In the genomic region with DNA sequence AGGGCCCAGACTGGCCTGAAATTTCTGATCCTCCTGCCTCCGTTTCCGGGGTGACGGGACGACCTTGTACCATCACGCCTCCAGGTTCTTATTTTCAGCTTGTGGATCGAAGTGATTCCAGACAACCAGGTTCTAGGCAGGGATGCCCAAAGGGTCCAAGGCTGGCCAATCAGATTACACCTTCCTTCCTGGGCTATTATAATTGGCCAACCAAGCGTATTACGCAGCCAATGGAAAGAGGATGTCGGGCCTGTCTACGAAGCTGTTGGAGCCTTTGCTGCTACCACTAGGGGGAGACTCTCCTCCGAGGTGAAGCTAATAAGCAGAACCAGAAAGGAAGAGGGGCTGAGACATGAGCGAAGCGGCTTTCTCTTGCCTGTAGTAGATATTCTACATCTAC, we compare ENCODE assay signal across 8 mouse cellular contexts. TPM values are rescaled to one million over a fixed set of nuclear protein-coding genes. Genes with fewer than 3 reads are reported as not detected.
A peak's percentile ranks its signal among the peaks of the same experiment; 100 is the strongest.
DNase-seq lines count a peak whose midpoint lies in the region; ATAC-seq lines count a peak whose summit lies in the region.

No protein-coding gene starts in this region.

- no peaks in the 10 kb centered on the region for H3K36me3 ChIP-seq in hindbrain, embryonic 15.5 days

- ATAC-seq in hindbrain, embryonic 15.5 days (ENCODE audit: low FRiP score, low read depth), result peak; percentile 94

- H3K4me3 ChIP-seq in hindbrain, embryonic 15.5 days, result peak overlapping the region; percentile 29

- peaks cover 17% of the 10 kb centered on the region for H3K27me3 ChIP-seq in hindbrain, embryonic 15.5 days

- 4% methylated on average over 13 of the region's 13 CpGs for WGBS in hindbrain, embryonic 15.5 days

- H3K4me2 ChIP-seq in hindbrain, embryonic 15.5 days, result peak overlapping the region; percentile 54

- H3K9me3 ChIP-seq in hindbrain, embryonic 15.5 days, result no peaks in the 10 kb centered on the region

- DNase-seq in ZHBTc4 (ENCODE audit: low read depth, low spot score), result peak; percentile 97
- DNase-seq in cerebellum, postnatal 10 days, result peak; percentile 97 to 98
- DNase-seq in frontal cortex, postnatal 25 days (ENCODE audit: low spot score in 2 of 2), result peak; percentile 74 to 82
- peak; percentile 86 to 87 for DNase-seq in layer of hippocampus, postnatal 36 days
- DNase-seq in lung, postnatal 14 days, result peak; percentile 79
- peak; percentile 97 for DNase-seq in retina, postnatal 1 day
- DNase-seq in thymus, postnatal 4 days, result peak; percentile 79

- H3K4me1 ChIP-seq in hindbrain, embryonic 15.5 days (replicated peaks), result peaks cover 37% of the 10 kb centered on the region

- peak overlapping the region; percentile 50 for H3K27ac ChIP-seq in hindbrain, embryonic 15.5 days (replicated peaks)

- no peak overlapping the region for H3K9ac ChIP-seq in hindbrain, embryonic 15.5 days

RNA-seq across cellular contexts. Expression of gene Sdhaf1, which starts 8.2 kb away (rescaled TPM):
- 16.2 and 17.3 TPM in 2 replicates for polyA plus RNA-seq in hindbrain, embryonic 15.5 days (2015; fragmentation: Nextera tagmentation; extraction: Ambion mirVana)
- 1 to 10 TPM; 6.6 to 7.4 TPM for total RNA-seq in layer of hippocampus, postnatal 36 days (2021)

RNA-seq across cellular contexts. Expression of gene E130208F15Rik, which starts 10.3 kb away (rescaled TPM):
- polyA plus RNA-seq in hindbrain, embryonic 15.5 days (2015; fragmentation: Nextera tagmentation; extraction: Ambion mirVana), result 0.98 TPM in 1 of 2 replicates, not detected in the other
- total RNA-seq in layer of hippocampus, postnatal 36 days (2021), result under 1 TPM; 0.28 to 0.40 TPM

RNA-seq across cellular contexts. Expression of gene Syne4, which starts 17.3 kb away (rescaled TPM):
- 17.1 and 19.1 TPM in 2 replicates for polyA plus RNA-seq in hindbrain, embryonic 15.5 days (2015; fragmentation: Nextera tagmentation; extraction: Ambion mirVana)
- total RNA-seq in layer of hippocampus, postnatal 36 days (2021), result 10 to 100 TPM; 10.5 to 12.7 TPM

RNA-seq across cellular contexts. Expression of gene Alkbh6, which starts 23.4 kb away (rescaled TPM):
- 121 and 135 TPM in 2 replicates for polyA plus RNA-seq in hindbrain, embryonic 15.5 days (2015; fragmentation: Nextera tagmentation; extraction: Ambion mirVana)
- 10 to 100 TPM; 54.2 to 57.2 TPM for total RNA-seq in layer of hippocampus, postnatal 36 days (2021)

RNA-seq across cellular contexts. Expression of gene Lrfn3, which starts 30.7 kb away (rescaled TPM):
- polyA plus RNA-seq in hindbrain, embryonic 15.5 days (2015; fragmentation: Nextera tagmentation; extraction: Ambion mirVana), result 14.3 and 15.7 TPM in 2 replicates
- total RNA-seq in layer of hippocampus, postnatal 36 days (2021), result 10 to 100 TPM; 29.3 to 30.7 TPM

Comparison
In these comparisons a context has a peak if more than half of its experiments do, and no peak if none do; other contexts are left out.
1. Peak in every context shown above with its lines: DNase-seq, ATAC-seq, H3K4me3 ChIP-seq and H3K27ac ChIP-seq.